Mouse (Mus musculus) T-helper 17 cell (primary cell): ENCODE results near the gene Tspan3.

Source experiments
- in situ Hi-C, 2 experiments: fragments of 300-600 bp; cut with MboI, MseI; formaldehyde crosslinking; loops; 1 replicate in 1 of 2; 2 replicates in 1 of 2; pipeline ENCODE4 v1.15.1; 2025; ENCODE audit warnings: high pct_unique_total_duplicates in 2 of 2

Gene Tspan3

GRCm38 (mm10) chr9:56165377-56165776 lies at the start of gene Tspan3:
Tspan3 (minus strand) TSS chr9:56165477.
- in situ Hi-C loops = no loop called here

GRCm38 (mm10) chr9:56213451-56214291 lies 48.4 kb upstream of the Tspan3 start:
- in situ Hi-C loops = loop anchor here (10.0 to 25.0 kb wide), 3 partner anchors 299 to 631 kb away; no protein-coding TSS in a partner anchor

GRCm38 (mm10) chr9:56208817-56209216 lies 43.5 kb upstream of the Tspan3 start:
- in situ Hi-C loops = loop anchor here in 1 of 2 experiments (5.0 to 25.0 kb wide), 2 partner anchors 303 to 343 kb away; no protein-coding TSS in a partner anchor

- in situ Hi-C loops = loop anchor here in 1 of 2 experiments (5.0 to 25.0 kb wide), 2 partner anchors 305 to 345 kb away; no protein-coding TSS in a partner anchor
These were observed 42.2 kb upstream of the Tspan3 start for GRCm38 (mm10) chr9:56207516-56207915.

- in situ Hi-C loops = loop anchor here in 1 of 2 experiments (5.0 to 25.0 kb wide), 2 partner anchors 305 to 345 kb away; no protein-coding TSS in a partner anchor
These were observed 41.8 kb upstream of the Tspan3 start for GRCm38 (mm10) chr9:56207083-56207482.

GRCm38 (mm10) chr9:56205336-56205735 lies 40.1 kb upstream of the Tspan3 start:
- in situ Hi-C loops = loop anchor here in 1 of 2 experiments (5.0 to 25.0 kb wide), 2 partner anchors 307 to 347 kb away; no protein-coding TSS in a partner anchor

- in situ Hi-C loops = loop anchor here in 1 of 2 experiments (25.0 kb wide), 1 partner anchor 308 kb away; no protein-coding TSS in a partner anchor
These were observed 39.0 kb upstream of the Tspan3 start for GRCm38 (mm10) chr9:56204316-56204715.

GRCm38 (mm10) chr9:56200645-56201314 lies 35.5 kb upstream of the Tspan3 start:
- in situ Hi-C loops = loop anchor here in 1 of 2 experiments (25.0 kb wide), 1 partner anchor 312 kb away; no protein-coding TSS in a partner anchor

- in situ Hi-C loops = loop anchor here in 1 of 2 experiments (25.0 kb wide), 1 partner anchor 312 kb away; no protein-coding TSS in a partner anchor
These were observed 34.9 kb upstream of the Tspan3 start for GRCm38 (mm10) chr9:56200200-56200599.

- in situ Hi-C loops = no loop called here
These were observed 31.6 kb upstream of the Tspan3 start for GRCm38 (mm10) chr9:56196921-56197320.

GRCm38 (mm10) chr9:56195193-56195592 lies 29.9 kb upstream of the Tspan3 start:
- in situ Hi-C loops = no loop called here

- in situ Hi-C loops = loop anchor here in 1 of 2 experiments (5.0 kb wide), 1 partner anchor 59 kb away; no protein-coding TSS in a partner anchor
These were observed 26.5 kb upstream of the Tspan3 start for GRCm38 (mm10) chr9:56191498-56192455.

GRCm38 (mm10) chr9:56180118-56180781 lies 15.0 kb upstream of the Tspan3 start:
- in situ Hi-C loops = no loop called here

- in situ Hi-C loops = no loop called here
These were observed 14.3 kb upstream of the Tspan3 start for GRCm38 (mm10) chr9:56179416-56180117.

- in situ Hi-C loops = no loop called here
These were observed 12.1 kb upstream of the Tspan3 start for GRCm38 (mm10) chr9:56177354-56177753.

- in situ Hi-C loops = no loop called here
These were observed 10.0 kb upstream of the Tspan3 start for GRCm38 (mm10) chr9:56175316-56175715.

GRCm38 (mm10) chr9:56167690-56168089 lies 2.4 kb upstream of the Tspan3 start:
- in situ Hi-C loops = no loop called here

GRCm38 (mm10) chr9:56166161-56166560 lies 884 bp upstream of the Tspan3 start:
- in situ Hi-C loops = no loop called here

GRCm38 (mm10) chr9:56160341-56161141 lies 4.7 kb downstream of the Tspan3 start:
- in situ Hi-C loops = no loop called here
